In the genomic region with DNA sequence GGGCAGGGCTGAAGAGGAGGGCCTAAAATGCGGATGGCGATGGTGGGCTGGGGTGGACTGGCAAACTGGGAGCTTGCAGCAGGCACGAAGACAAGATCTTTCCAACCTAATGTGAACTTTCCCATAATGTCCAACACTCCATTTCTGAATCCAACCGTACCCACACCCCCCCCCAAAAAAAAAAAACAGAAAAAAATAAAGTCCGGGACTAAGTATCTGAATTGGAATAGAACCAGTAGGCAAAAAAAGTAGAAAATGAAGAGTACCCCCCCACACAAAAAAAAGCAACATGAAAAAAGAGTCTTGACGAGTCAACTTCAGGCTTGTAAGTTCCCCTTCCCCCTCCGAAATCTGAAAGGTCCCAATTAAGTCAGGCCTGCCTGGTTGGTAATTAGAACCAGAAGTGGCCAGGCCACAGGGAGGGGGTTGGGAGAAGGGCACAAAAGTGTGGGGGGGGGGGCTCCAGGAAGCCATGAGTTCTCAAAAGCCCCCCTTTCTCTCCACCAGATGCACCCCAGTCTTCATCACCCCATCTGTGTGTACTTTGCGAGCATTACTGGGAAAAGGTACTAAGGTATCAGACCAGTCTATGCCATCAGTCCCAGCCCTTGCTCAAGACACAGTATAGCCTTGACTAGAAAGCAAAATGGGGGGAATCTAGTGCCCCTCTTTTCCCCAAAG, we compare ENCODE assay signal across 8 mouse cellular contexts. TPM values are rescaled to one million over a fixed set of nuclear protein-coding genes. Genes with fewer than 3 reads are reported as not detected.
A peak's percentile ranks its signal among the peaks of the same experiment; 100 is the strongest.
DNase-seq lines count a peak whose midpoint lies in the region; ATAC-seq lines count a peak whose summit lies in the region.

No protein-coding gene starts in this region.

- H3K9me3 ChIP-seq in kidney, embryonic 15.5 days (replicated peaks): no peaks in the 10 kb centered on the region
- H3K9me3 ChIP-seq in hindbrain, embryonic 10.5 days: no peaks in the 10 kb centered on the region
- no peaks in the 10 kb centered on the region for H3K9me3 ChIP-seq in midbrain, embryonic 14.5 days (ENCODE audit: control insufficient read depth, low read length)

- DNase-seq in kidney, postnatal 25 days: no peak
- DNase-seq in R1 (ENCODE audit: low read depth, low spot score): peak; percentile 45
- DNase-seq in hindbrain, embryonic 10.5 days (ENCODE audit: low spot score): peak; percentile 52
- no peak for DNase-seq in midbrain, embryonic 14.5 days
- DNase-seq in adrenal gland, adult 2 months: no peak
- DNase-seq in c-Kit-positive CD71-positive TER-119-positive erythroid progenitor cells, embryonic 14.5 days (ENCODE audit: low spot score): no peak
- DNase-seq in gastrocnemius, postnatal 25 days: no peak

- H3K27me3 ChIP-seq in kidney, embryonic 15.5 days: 0 out of 2 replicates have a peak, but pooled peaks cover 3% of the 10 kb centered on the region
- H3K27me3 ChIP-seq in hindbrain, embryonic 10.5 days (ENCODE audit: insufficient read depth, poor library complexity, severe bottlenecking): peaks cover 95% of the 10 kb centered on the region
- H3K27me3 ChIP-seq in midbrain, embryonic 14.5 days (ENCODE audit: control insufficient read depth, insufficient read depth, low read length): peaks cover 54% of the 10 kb centered on the region

- peak overlapping the region; percentile 68; the same call in 1 of the 2 replicates for H3K9ac ChIP-seq in kidney, embryonic 15.5 days
- H3K9ac ChIP-seq in midbrain, embryonic 14.5 days (replicated peaks; ENCODE audit: low read length): 0 out of 2 replicates have a peak overlapping the region, but pooled peaks have one; percentile 53

- 8% methylated on average over 8 of the region's 8 CpGs for WGBS in kidney, embryonic 15.5 days
- WGBS in hindbrain, embryonic 10.5 days: 5% methylated on average over 8 of the region's 8 CpGs
- WGBS in midbrain, embryonic 14.5 days: 12% methylated on average over 8 of the region's 8 CpGs

- H3K4me1 ChIP-seq in kidney, embryonic 15.5 days: peaks cover 66% of the 10 kb centered on the region
- H3K4me1 ChIP-seq in hindbrain, embryonic 10.5 days (replicated peaks): peaks cover 86% of the 10 kb centered on the region
- peaks cover 13% of the 10 kb centered on the region; the same call in 1 of the 2 replicates for H3K4me1 ChIP-seq in midbrain, embryonic 14.5 days (ENCODE audit: control insufficient read depth, insufficient read depth, low read length)

- H3K4me3 ChIP-seq in kidney, embryonic 15.5 days (replicated peaks): peak overlapping the region; percentile 66
- peak overlapping the region; percentile 68 for H3K4me3 ChIP-seq in hindbrain, embryonic 10.5 days
- H3K4me3 ChIP-seq in midbrain, embryonic 14.5 days (replicated peaks; ENCODE audit: low read depth, low read length): peak overlapping the region; percentile 55

- no peak for ATAC-seq in kidney, embryonic 15.5 days (replicated peaks; ENCODE audit: low FRiP score)
- no peak for ATAC-seq in midbrain, embryonic 14.5 days (ENCODE audit: low FRiP score, low TSS enrichment)

- H3K36me3 ChIP-seq in kidney, embryonic 15.5 days: peaks cover 6% of the 10 kb centered on the region; the same call in 1 of the 2 replicates
- H3K36me3 ChIP-seq in hindbrain, embryonic 10.5 days: no peaks in the 10 kb centered on the region
- H3K36me3 ChIP-seq in midbrain, embryonic 14.5 days (ENCODE audit: control insufficient read depth, insufficient read depth, low read length): no peaks in the 10 kb centered on the region

- H3K27ac ChIP-seq in kidney, embryonic 15.5 days: peak overlapping the region; percentile 99
- H3K27ac ChIP-seq in hindbrain, embryonic 10.5 days: peak overlapping the region; percentile 85
- no peak overlapping the region; the same call in 1 of the 2 replicates for H3K27ac ChIP-seq in midbrain, embryonic 14.5 days (replicated peaks; ENCODE audit: low read depth, low read length)

- H3K4me2 ChIP-seq in kidney, embryonic 15.5 days: peak overlapping the region; percentile 94
- H3K4me2 ChIP-seq in midbrain, embryonic 14.5 days (ENCODE audit: low read length): peak overlapping the region; percentile 96

RNA-seq across cellular contexts. Expression of a gene that starts 9.0 kb away (rescaled TPM):
- 27.9 and 30.3 TPM in 2 replicates for polyA plus RNA-seq in kidney, embryonic 15.5 days (2015; fragmentation: Nextera tagmentation; extraction: Ambion mirVana)
- polyA plus RNA-seq in hindbrain, embryonic 10.5 days (2016; fragmentation: Nextera tagmentation; extraction: Ambion mirVana): 22.1 and 24.5 TPM in 2 replicates
- polyA plus RNA-seq in midbrain, embryonic 14.5 days (2014; fragmentation: Nextera tagmentation; extraction: Ambion mirVana): 2.3 and 3.6 TPM in 2 replicates
- 10 to 100 TPM; 21.0 to 35.8 TPM for total RNA-seq in adrenal gland, adult 2 months (2021)
- 29.9 and 32.4 TPM in 2 replicates for polyA plus RNA-seq in adrenal gland, adult 2 months (2012; rRNA removed)
- 1 to 10 TPM; 9.3 to 9.8 TPM for total RNA-seq in gastrocnemius, postnatal 25 days (2021)

RNA-seq across cellular contexts. Expression of a gene that starts 16.5 kb away (rescaled TPM):
- 1.4 TPM in 2 replicates for polyA plus RNA-seq in kidney, embryonic 15.5 days (2015; fragmentation: Nextera tagmentation; extraction: Ambion mirVana)
- polyA plus RNA-seq in hindbrain, embryonic 10.5 days (2016; fragmentation: Nextera tagmentation; extraction: Ambion mirVana): 0.31 and 0.90 TPM in 2 replicates
- polyA plus RNA-seq in midbrain, embryonic 14.5 days (2014; fragmentation: Nextera tagmentation; extraction: Ambion mirVana): 0.57 and 0.78 TPM in 2 replicates
- total RNA-seq in adrenal gland, adult 2 months (2021): 1 to 10 TPM; 2.0 to 4.7 TPM
- 2.3 and 2.4 TPM in 2 replicates for polyA plus RNA-seq in adrenal gland, adult 2 months (2012; rRNA removed)
- 1 to 10 TPM in 1 of 2 experiments, under 1 TPM in 1; 0.41 to 1.2 TPM for total RNA-seq in gastrocnemius, postnatal 25 days (2021)

RNA-seq across cellular contexts. Expression of a gene that starts 22.1 kb away (rescaled TPM):
- polyA plus RNA-seq in kidney, embryonic 15.5 days (2015; fragmentation: Nextera tagmentation; extraction: Ambion mirVana): 0.44 and 0.55 TPM in 2 replicates
- 0.26 and 0.35 TPM in 2 replicates for polyA plus RNA-seq in hindbrain, embryonic 10.5 days (2016; fragmentation: Nextera tagmentation; extraction: Ambion mirVana)
- polyA plus RNA-seq in midbrain, embryonic 14.5 days (2014; fragmentation: Nextera tagmentation; extraction: Ambion mirVana): 0.09 TPM in 1 of 2 replicates, not detected in the other
- not detected for total RNA-seq in adrenal gland, adult 2 months (2021)
- 0.47 and 0.87 TPM in 2 replicates for polyA plus RNA-seq in adrenal gland, adult 2 months (2012; rRNA removed)
- not detected for total RNA-seq in gastrocnemius, postnatal 25 days (2021)

RNA-seq across cellular contexts. Expression of a gene that starts 31.0 kb away (rescaled TPM):
- 68.6 and 69.8 TPM in 2 replicates for polyA plus RNA-seq in kidney, embryonic 15.5 days (2015; fragmentation: Nextera tagmentation; extraction: Ambion mirVana)
- 61.5 and 66.1 TPM in 2 replicates for polyA plus RNA-seq in hindbrain, embryonic 10.5 days (2016; fragmentation: Nextera tagmentation; extraction: Ambion mirVana)
- 51.9 and 53.3 TPM in 2 replicates for polyA plus RNA-seq in midbrain, embryonic 14.5 days (2014; fragmentation: Nextera tagmentation; extraction: Ambion mirVana)
- 10 to 100 TPM; 38.2 to 46.3 TPM for total RNA-seq in adrenal gland, adult 2 months (2021)
- polyA plus RNA-seq in adrenal gland, adult 2 months (2012; rRNA removed): 99.6 and 108 TPM in 2 replicates
- 10 to 100 TPM; 12.1 to 14.1 TPM for total RNA-seq in gastrocnemius, postnatal 25 days (2021)

RNA-seq across cellular contexts. Expression of a gene that starts 43.7 kb away (rescaled TPM):
- polyA plus RNA-seq in kidney, embryonic 15.5 days (2015; fragmentation: Nextera tagmentation; extraction: Ambion mirVana): 95.2 and 112 TPM in 2 replicates
- 34.0 and 35.5 TPM in 2 replicates for polyA plus RNA-seq in hindbrain, embryonic 10.5 days (2016; fragmentation: Nextera tagmentation; extraction: Ambion mirVana)
- 25.9 and 28.1 TPM in 2 replicates for polyA plus RNA-seq in midbrain, embryonic 14.5 days (2014; fragmentation: Nextera tagmentation; extraction: Ambion mirVana)
- 100 to 1,000 TPM in 1 of 2 experiments, 10 to 100 TPM in 1; 71.2 to 106 TPM for total RNA-seq in adrenal gland, adult 2 months (2021)
- 128 and 216 TPM in 2 replicates for polyA plus RNA-seq in adrenal gland, adult 2 months (2012; rRNA removed)
- 10 to 100 TPM; 10.4 to 16.7 TPM for total RNA-seq in gastrocnemius, postnatal 25 days (2021)

Comparison
In these comparisons a context has a peak if more than half of its experiments do, and no peak if none do; other contexts are left out.
1. DNase-seq: peak in R1 (single experiment) and hindbrain, embryonic 10.5 days (single experiment); none in kidney, postnatal 25 days (0 of 2), midbrain, embryonic 14.5 days (single experiment), adrenal gland, adult 2 months (single experiment), c-Kit-positive CD71-positive TER-119-positive erythroid progenitor cells, embryonic 14.5 days (single experiment) and gastrocnemius, postnatal 25 days (single experiment).
2. Peak in every context shown above with its lines, with median percentiles within 50 percentile points of each other: H3K4me3 ChIP-seq.